Mouse (Mus musculus): ENCODE measurements around the gene Slc28a2.
"Not testable (repeated sequence)": the region's sequence is repeated elsewhere in the genome, so short reads cannot be mapped to it uniquely, and the experiment has no call there.

Gene Slc28a2

GRCm38 (mm10) chr2:122469221-122469620 is 42.9 kb downstream of the Slc28a2 start:
- DNase-seq, result no peak

GRCm38 (mm10) chr2:122476585-122476984 is 50.3 kb downstream of the Slc28a2 start:
- DNase-seq, result no peak

- not testable (repeated sequence) for DNase-seq
Observed at GRCm38 (mm10) chr2:122483787-122484186, 57.5 kb downstream of the Slc28a2 start.

GRCm38 (mm10) chr2:122484641-122485040 is 58.4 kb downstream of the Slc28a2 start, which contains the start of gene Gm14085:
Gene Gm14085 (plus strand): TSS chr2:122484941.
- DNase-seq, result no peak

- not testable (repeated sequence) for DNase-seq
Observed at GRCm38 (mm10) chr2:122485654-122486053, 59.4 kb downstream of the Slc28a2 start.

- not testable (repeated sequence) for DNase-seq
Observed at GRCm38 (mm10) chr2:122486122-122486521, 59.8 kb downstream of the Slc28a2 start.

- DNase-seq, result no peak
Observed at GRCm38 (mm10) chr2:122486674-122487073, 60.4 kb downstream of the Slc28a2 start.
